Mouse (Mus musculus) right cerebral cortex, postnatal 4 days (tissue): ENCODE measurements around the gene Trp53.

Source experiments
- DNase-seq: peaks from one replicate; pipeline ENCODE4 v3.0.0-alpha.2; 2022

The Trp53 gene

GRCm38 (mm10) chr11:69632284-69633089, 52.3 kb downstream of the Trp53 start, which contains the start of gene Fxr2:
Gene Fxr2 (plus strand): TSS chr11:69632990.
- peak; percentile 100 for DNase-seq

GRCm38 (mm10) chr11:69633128-69633866, 53.1 kb downstream of the Trp53 start:
- no peak for DNase-seq

GRCm38 (mm10) chr11:69635471-69635870, 55.3 kb downstream of the Trp53 start:
- DNase-seq, result no peak
